Mouse (Mus musculus): ENCODE results near the gene Hipk2. TPM values are rescaled to one million over a fixed set of nuclear protein-coding genes. Genes with fewer than 3 reads are reported as not detected.

Hipk2 gene
- total RNA-seq, 2 experiments from 2014 or later: 55.9 to 59.9 TPM

DNA sequence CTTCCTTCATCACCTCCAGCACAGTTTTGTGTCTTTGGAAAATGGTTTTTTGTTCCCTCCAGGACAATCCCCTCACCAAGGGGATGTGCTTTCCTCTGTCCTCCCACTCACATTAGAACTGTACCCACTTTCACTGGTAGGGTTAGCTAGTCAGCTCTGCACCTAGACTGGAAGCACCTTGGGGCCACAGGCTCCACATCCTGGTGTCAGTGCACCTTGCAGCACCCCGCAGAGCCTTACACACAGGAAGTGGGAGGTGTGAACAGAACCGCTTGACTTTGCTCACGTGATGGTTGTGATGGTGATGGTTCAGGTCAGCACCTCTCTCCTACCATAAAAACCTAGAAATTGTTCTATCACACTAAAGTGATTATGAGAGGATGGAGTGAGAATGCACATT is 116.8 kb downstream of the Hipk2 start:
- Histone ChIP-seq H3K4me3 (no peak overlapping the region), H3K27ac (no peak overlapping the region)
- no peak for DNase-seq (ENCODE audit: low spot score in 2 of 2)
- TF ChIP-seq CTCF (conservative IDR thresholded peaks at IDR 0.05): no peak

DNA sequence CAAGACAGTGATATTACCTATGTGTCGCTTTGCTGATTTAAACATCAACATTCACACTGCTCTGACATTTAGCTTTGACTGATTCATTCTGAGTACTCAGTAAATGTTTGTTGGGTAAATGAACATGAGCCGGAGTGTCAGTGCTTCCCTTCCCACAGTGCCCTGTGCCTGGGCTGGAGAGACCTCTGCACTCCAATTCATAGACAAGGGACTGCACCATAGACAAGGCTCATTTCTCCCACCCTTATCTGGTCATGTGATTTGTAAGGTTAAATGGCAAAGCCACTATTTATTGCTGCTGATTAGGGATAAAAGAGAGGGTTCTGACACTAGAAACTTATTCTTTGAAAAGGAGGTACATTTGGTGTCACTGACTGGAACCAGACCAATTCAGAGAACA is 118.4 kb downstream of the Hipk2 start:
- no peak for DNase-seq (ENCODE audit: low spot score in 2 of 2)
- no peak for TF ChIP-seq CTCF (conservative IDR thresholded peaks at IDR 0.05)
- no peak overlapping the region for H3K4me3 ChIP-seq
- no peak overlapping the region; the same call in 1 of the 2 replicates for H3K27ac ChIP-seq

DNA sequence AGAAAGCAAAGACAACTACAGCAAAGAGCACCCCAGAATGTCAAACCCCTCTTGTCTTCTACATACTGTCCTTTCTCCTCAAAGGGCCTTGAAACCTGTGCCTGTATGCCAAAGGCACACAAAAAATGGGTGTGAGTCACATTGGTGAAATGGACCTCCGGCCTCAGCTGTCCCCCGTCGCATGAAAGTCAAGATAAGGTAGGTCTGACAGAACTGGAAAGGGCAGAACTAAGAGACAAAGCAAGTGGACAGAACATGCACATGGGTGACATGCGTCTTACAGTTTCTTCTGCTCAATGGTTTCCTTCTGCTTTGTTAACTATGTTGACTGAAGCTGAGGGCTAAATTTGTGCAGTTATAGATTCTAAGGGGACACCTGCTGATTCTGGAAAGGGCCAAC is 119.0 kb downstream of the Hipk2 start:
- Histone ChIP-seq H3K27ac (no peak overlapping the region), H3K4me3 (no peak overlapping the region)
- no peak for TF ChIP-seq CTCF (conservative IDR thresholded peaks at IDR 0.05)
- no peak for DNase-seq (ENCODE audit: low spot score in 2 of 2)

DNA sequence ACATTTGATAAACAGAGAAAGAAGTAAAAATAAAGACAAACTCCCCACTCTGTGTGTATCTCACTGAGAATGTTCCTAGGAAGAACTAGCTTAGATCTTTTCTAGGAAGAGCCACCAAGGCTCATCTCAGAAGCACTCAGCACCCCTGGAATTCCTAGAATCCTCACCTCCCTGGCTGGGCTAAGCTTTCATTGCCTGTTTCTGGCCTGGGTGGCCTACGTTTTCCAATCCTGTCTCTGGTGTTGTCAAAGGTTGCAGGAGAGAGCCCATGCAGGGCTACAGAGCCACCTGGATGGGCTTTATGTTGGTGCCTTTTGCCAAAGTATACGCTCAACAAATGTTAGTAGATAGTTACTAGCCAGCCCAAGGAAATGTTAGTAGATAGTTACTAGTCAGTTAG is 120.0 kb downstream of the Hipk2 start:
- H3K4me3 ChIP-seq: no peak overlapping the region
- H3K27ac ChIP-seq: no peak overlapping the region
- no peak for TF ChIP-seq CTCF (conservative IDR thresholded peaks at IDR 0.05)
- no peak for DNase-seq (ENCODE audit: low spot score in 2 of 2)

DNA sequence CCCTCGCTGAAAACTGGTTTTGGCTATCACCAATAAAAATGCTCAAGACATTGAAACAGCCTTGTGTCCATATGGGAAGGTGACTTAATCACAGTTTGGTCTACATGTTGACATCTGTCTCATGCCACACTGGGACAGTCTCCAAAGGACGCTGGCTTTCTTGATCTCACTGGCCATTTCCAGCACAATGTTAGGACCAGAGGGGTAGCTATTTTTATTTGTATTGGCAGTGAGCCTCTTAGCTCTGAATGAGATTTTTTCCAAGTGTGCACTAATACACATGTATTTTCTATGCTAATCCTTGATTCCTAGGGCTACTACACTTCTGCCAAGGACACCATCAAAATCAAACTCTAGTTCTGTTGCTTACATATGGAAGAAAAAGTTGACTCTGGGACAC is 120.8 kb downstream of the Hipk2 start:
- Histone ChIP-seq H3K4me3 (no peak overlapping the region), H3K27ac (no peak overlapping the region)
- no peak for DNase-seq (ENCODE audit: low spot score in 2 of 2)
- TF ChIP-seq CTCF (conservative IDR thresholded peaks at IDR 0.05): no peak

DNA sequence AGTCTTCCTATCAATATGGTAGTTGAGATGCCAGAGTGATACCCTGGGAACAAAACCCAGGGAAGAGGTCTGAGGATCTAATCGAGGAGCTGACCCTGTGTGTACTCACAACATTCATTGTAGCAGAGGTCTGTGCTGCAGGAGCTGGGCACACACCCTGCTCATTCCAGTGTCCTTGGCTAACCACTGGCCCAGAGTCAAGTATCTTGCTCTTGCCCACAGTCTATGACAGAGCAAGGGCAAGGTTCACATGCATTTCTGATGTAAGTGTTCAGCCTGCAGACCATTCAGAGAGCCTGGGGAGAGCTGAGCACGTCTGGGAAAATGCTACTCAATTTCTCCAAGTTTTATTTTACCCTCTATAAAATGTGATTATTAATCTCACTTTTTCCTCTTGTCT is 122.2 kb downstream of the Hipk2 start:
- H3K27ac ChIP-seq: no peak overlapping the region
- TF ChIP-seq CTCF (conservative IDR thresholded peaks at IDR 0.05): no peak
- no peak overlapping the region for H3K4me3 ChIP-seq
- no peak for DNase-seq (ENCODE audit: low spot score in 2 of 2)

DNA sequence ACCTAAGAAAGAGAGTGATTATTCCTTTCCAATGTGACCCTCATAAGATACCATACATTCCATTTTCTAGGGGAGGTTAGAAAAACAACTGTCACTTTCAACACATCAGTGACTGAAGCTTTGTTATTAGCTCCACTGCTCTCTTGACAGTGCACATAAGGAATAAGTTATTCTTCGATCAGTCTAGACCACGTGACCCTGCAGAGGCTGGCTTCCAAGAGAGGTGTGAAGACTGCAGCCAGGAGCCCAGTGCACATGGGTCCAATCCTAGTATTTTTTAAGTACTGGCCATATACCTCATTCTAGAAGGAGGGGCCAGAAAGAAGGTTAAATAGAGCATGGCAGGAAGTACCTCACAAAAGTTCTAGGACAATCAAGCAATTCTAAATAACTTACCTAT is 122.9 kb downstream of the Hipk2 start:
- H3K4me3 ChIP-seq: no peak overlapping the region
- no peak for DNase-seq (ENCODE audit: low spot score in 2 of 2)
- no peak for TF ChIP-seq CTCF (conservative IDR thresholded peaks at IDR 0.05)
- H3K27ac ChIP-seq: no peak overlapping the region

DNA sequence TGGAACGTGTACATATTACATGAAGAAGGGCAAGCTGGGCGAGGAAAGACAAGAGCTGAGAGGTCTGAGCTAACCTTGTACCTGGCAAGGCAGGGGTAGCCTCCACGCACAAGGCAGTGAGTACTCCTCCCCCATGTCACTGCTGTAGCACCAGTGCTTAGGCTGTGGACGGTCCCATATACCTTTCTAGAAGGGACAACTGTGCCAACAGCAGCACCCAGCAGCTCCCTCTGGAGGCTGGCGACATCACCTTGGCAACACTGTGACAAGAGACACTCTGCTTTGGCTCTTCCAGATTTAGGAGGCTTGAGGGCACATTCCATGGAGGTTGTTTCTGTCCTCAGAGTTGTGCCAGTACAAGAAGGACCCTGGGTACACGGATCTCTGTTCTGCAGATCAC is 123.5 kb downstream of the Hipk2 start:
- Histone ChIP-seq H3K4me3 (no peak overlapping the region), H3K27ac (no peak overlapping the region)
- no peak for DNase-seq (ENCODE audit: low spot score in 2 of 2)
- peak; percentile 56 for TF ChIP-seq CTCF (conservative IDR thresholded peaks at IDR 0.05)

DNA sequence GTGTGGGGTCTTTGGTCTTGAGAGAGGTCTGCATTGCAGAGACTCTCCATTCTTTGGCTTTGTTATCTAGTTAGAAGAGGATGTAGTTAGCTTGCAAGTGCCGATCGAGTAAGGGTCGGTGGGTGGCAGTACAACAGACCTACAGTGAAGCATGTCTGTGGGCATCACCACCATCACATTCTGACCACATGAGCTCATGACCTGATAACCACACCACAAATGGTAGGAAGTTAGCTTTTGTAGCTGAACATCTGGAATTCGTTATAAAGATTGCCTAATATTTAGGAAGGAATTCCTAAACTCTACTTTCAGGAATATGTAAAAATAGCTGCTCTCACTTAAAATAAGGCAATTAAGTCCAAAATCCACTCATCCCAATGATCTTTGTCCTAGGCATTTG is 127.9 kb downstream of the Hipk2 start:
- TF ChIP-seq CTCF (conservative IDR thresholded peaks at IDR 0.05): no peak
- DNase-seq (ENCODE audit: low spot score in 2 of 2): no peak
- Histone ChIP-seq H3K27ac (no peak overlapping the region), H3K4me3 (no peak overlapping the region)

DNA sequence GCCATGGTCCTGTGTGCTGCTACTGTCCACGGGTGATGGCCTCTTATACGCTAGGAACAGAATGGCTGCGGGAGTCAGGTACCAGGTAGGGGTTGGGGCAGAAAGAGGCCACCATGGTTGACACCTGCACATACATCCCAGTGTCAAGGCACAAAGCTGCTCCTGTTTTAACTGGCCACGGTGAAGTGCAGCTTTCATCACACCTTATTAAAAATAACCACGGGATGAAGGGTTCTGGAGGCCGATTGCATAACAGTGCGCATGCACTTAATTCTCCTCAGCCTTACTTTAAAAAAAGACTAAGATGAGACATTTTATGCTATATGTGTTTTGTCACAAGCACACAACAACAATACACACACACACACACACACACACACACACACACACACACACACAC is 132.6 kb downstream of the Hipk2 start:
- no peak for TF ChIP-seq CTCF (conservative IDR thresholded peaks at IDR 0.05)
- DNase-seq (ENCODE audit: low spot score in 2 of 2): no peak
- Histone ChIP-seq H3K27ac (no peak overlapping the region), H3K4me3 (no peak overlapping the region)

DNA sequence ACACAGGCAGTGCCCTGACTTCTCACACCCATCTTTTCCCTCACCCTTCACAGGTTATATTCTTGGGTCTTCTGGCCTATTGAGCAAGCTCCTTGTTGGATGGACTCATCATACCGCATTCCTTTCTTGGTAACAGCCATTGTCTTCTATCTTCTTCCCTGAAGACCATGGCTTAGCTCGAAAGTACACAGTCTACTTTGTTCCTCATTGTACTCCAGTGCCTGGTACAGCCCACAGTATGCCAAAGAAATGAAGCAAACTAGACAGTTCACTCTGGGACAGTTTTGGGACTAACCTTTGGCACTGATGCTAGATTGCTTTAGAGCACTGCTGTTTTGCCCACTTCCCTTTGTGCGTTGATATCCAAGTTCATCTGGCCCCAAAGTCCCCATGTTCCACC is 133.5 kb downstream of the Hipk2 start:
- DNase-seq (ENCODE audit: low spot score in 2 of 2): no peak
- no peak for TF ChIP-seq CTCF (conservative IDR thresholded peaks at IDR 0.05)
- Histone ChIP-seq H3K27ac (peak overlapping the region; percentile 28; the same call in 1 of the 2 replicates), H3K4me3 (no peak overlapping the region)

DNA sequence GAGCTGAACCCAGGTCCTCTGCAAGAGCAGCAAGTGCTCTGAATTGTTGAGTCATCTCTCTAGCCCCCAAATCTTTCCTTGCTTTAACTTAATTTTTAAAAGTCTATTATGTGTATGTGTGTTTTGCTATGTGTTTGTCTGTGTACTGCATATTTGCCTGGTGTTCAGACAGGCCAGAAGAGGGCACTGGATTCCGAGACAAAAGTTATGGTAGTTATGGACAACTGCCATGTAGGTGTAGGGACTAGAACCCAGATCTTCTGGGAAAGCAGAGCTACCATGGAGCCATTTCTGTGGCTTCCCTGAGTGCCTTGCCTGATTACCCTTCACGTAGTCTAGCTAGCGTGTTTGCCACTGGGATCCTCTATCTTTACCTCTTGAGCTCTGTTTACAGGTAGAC is 134.9 kb downstream of the Hipk2 start:
- peak; percentile 60 for TF ChIP-seq CTCF (conservative IDR thresholded peaks at IDR 0.05)
- H3K27ac ChIP-seq: no peak overlapping the region
- no peak overlapping the region for H3K4me3 ChIP-seq
- DNase-seq (ENCODE audit: low spot score in 2 of 2): no peak

DNA sequence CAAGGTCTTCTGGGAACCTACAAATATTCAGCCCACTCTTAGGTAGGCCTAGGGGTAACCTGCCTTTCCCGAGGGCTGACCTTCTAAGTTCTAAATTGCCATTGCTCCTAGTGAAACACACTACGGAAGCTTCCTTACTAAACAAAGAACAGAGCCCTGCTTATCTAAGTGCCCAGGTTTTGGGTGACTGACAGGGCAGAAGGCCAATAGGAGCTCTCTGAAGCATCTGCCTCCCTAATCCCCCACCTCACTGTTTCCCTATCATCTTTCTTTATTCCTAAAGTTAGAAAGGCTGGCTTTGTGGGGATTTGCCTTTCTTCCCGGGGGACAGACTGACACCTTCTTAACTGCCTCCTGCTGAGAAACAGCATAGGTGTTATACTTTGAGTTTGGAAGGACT is 136.7 kb downstream of the Hipk2 start:
- no peak for DNase-seq (ENCODE audit: low spot score in 2 of 2)
- H3K27ac ChIP-seq: peak overlapping the region; percentile 23; the same call in 1 of the 2 replicates
- no peak overlapping the region for H3K4me3 ChIP-seq
- no peak for TF ChIP-seq CTCF (conservative IDR thresholded peaks at IDR 0.05)

DNA sequence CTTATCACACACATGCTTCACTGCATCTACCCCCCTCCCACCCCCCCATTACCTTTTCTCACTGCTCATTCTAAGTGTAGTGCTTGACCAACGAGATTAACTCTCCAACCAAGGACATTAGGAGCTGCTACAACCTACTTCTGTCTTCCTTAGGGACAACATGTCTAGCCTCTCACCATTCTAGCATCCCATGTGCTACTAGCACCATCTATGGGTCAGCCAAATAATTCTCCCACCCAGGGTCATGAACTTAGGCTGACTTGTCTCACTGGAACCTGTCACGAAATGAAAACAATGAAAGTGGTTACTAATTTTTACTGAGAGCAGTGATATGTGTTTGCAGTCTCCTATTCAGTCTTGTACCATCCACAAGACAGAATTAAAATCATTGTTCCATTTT is 138.2 kb downstream of the Hipk2 start:
- DNase-seq (ENCODE audit: low spot score in 2 of 2): no peak

DNA sequence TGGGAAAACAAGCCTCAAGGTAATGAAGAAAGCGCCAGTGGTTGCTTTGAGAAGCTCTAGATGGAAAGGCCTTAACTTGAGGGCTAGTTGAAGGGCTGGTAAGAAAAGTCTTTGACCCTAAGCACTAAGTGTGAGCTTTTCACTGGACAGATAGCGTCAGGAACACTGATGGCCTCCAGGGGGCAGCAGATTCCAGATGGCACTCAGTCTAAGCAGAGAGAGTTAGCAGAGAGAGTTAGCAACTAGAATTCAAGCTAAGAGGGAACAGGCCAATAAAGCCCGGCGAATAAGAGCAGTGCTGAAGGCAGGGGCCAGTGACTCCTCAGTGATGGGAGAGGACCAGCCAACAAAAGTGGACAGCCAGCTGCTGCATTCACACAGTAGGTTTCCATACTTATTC is 139.7 kb downstream of the Hipk2 start:
- Histone ChIP-seq H3K27ac (peak overlapping the region; percentile 65), H3K4me3 (no peak overlapping the region)
- peak; percentile 81 to 83 for DNase-seq (ENCODE audit: low spot score in 2 of 2)
- TF ChIP-seq CTCF (conservative IDR thresholded peaks at IDR 0.05): peak; percentile 96

More for the DNA sequence above, 138.2 kb downstream of the Hipk2 start:
- TF ChIP-seq CTCF (conservative IDR thresholded peaks at IDR 0.05): peak; percentile 51
- Histone ChIP-seq H3K27ac (peak overlapping the region; percentile 55; the same call in 1 of the 2 replicates), H3K4me3 (no peak overlapping the region)
